Mouse (Mus musculus) lung, embryonic 14.5 days (tissue): ENCODE measurements at regions not wholly inside any gene's neighbourhood (a gene's known extent, or its start where the extent isn't known, plus 50 kb on each side); places are given as distances from the start of the nearest gene placed in this dataset.

Experiments used
- ATAC-seq: fragments of 200-750 bp; cut with Nextera tagmentation; 2 replicates; pipeline ENCODE4 v1.8.0; 2017; ENCODE audit warnings: mild to moderate bottlenecking, moderate TSS enrichment, moderate library complexity; ENCODE audit not compliant: insufficient read depth
- DNase-seq: peaks from one replicate; pipeline ENCODE4 v3.0.0-alpha.2; 2015
- H3K27ac ChIP-seq: fragments of 300-500 bp; sonication (generic); 2 replicates; pipeline ENCODE4 v1.5.1; 2014; ENCODE audit warnings: low read depth, mild to moderate bottlenecking, moderate library complexity
- H3K27me3 ChIP-seq: fragments of 300-500 bp; sonication (generic); 2 replicates; pipeline ENCODE4 v1.6.1; 2014; ENCODE audit warnings: low read length, control low read depth; ENCODE audit not compliant: insufficient read depth
- H3K36me3 ChIP-seq: fragments of 300-500 bp; sonication (generic); 2 replicates; pipeline ENCODE4 v1.6.1; 2014; ENCODE audit warnings: control low read depth; ENCODE audit not compliant: insufficient read depth
- H3K4me1 ChIP-seq: fragments of 300-500 bp; sonication (generic); 2 replicates; pipeline ENCODE4 v1.6.1; 2014; ENCODE audit warnings: antibody characterized with exemption, control low read depth; ENCODE audit not compliant: insufficient read depth
- H3K4me2 ChIP-seq: fragments of 300-500 bp; sonication (generic); 2 replicates; pipeline ENCODE4 v1.6.1; 2014; ENCODE audit warnings: mild to moderate bottlenecking
- H3K4me3 ChIP-seq: fragments of 300-500 bp; sonication (generic); 2 replicates; pipeline ENCODE4 v1.5.1; 2014; ENCODE audit warnings: low read depth, low read length
- H3K9ac ChIP-seq: fragments of 300-500 bp; sonication (generic); 2 replicates; pipeline ENCODE4 v1.6.1; 2014
- H3K9me3 ChIP-seq: fragments of 300-500 bp; sonication (generic); 2 replicates; pipeline ENCODE4 v1.6.1; 2016; ENCODE audit warnings: low read depth, low read length, control low read depth
- CTCF ChIP-seq: IDR thresholded peaks from 2 replicates; pipeline ENCODE4 v1.5.1; 2016; ENCODE audit warnings: antibody characterized with exemption, low read depth
- WGBS: fragments of 180-500 bp; shearing (Covaris S2); extraction: QIAGEN DNeasy Blood & Tissue Kit; methylation state at CpG from one replicate; pipeline ENCODE4 v1.1.7; 2014; 5-methylcytosine and 5-hydroxymethylcytosine counted together

- Histone ChIP-seq H3K4me1 (no peaks in the 10 kb centered on the region), H3K9ac (no peak overlapping the region), H3K9me3 (no peaks in the 10 kb centered on the region), H3K27ac (no peak overlapping the region), H3K36me3 (no peaks in the 10 kb centered on the region), H3K27me3 (no peaks in the 10 kb centered on the region), H3K4me2 (no peak overlapping the region), H3K4me3 (no peak overlapping the region)
- no peak; the same call in 1 of the 2 replicates for ATAC-seq
- no peak for TF ChIP-seq CTCF
- DNase-seq: peak; percentile 6
- 59% methylated on average over 9 of the region's 9 CpGs for WGBS
Measured at GRCm38 (mm10) chr11:24363418-24364364, 285.8 kb downstream of the Bcl11a start.

- ATAC-seq: peak; percentile 69
- no peak for TF ChIP-seq CTCF
- Histone ChIP-seq H3K9ac (no peak overlapping the region), H3K4me1 (peaks cover 5% of the 10 kb centered on the region), H3K9me3 (no peaks in the 10 kb centered on the region), H3K27ac (no peak overlapping the region), H3K4me3 (no peak overlapping the region), H3K27me3 (no peaks in the 10 kb centered on the region), H3K36me3 (no peaks in the 10 kb centered on the region), H3K4me2 (peak overlapping the region; percentile 20; the same call in 1 of the 2 replicates)
- peak; percentile 36 for DNase-seq
- 32% methylated on average over 15 of the region's 15 CpGs for WGBS
Measured at GRCm38 (mm10) chr11:24370198-24370860, 292.5 kb downstream of the Bcl11a start.

DNA sequence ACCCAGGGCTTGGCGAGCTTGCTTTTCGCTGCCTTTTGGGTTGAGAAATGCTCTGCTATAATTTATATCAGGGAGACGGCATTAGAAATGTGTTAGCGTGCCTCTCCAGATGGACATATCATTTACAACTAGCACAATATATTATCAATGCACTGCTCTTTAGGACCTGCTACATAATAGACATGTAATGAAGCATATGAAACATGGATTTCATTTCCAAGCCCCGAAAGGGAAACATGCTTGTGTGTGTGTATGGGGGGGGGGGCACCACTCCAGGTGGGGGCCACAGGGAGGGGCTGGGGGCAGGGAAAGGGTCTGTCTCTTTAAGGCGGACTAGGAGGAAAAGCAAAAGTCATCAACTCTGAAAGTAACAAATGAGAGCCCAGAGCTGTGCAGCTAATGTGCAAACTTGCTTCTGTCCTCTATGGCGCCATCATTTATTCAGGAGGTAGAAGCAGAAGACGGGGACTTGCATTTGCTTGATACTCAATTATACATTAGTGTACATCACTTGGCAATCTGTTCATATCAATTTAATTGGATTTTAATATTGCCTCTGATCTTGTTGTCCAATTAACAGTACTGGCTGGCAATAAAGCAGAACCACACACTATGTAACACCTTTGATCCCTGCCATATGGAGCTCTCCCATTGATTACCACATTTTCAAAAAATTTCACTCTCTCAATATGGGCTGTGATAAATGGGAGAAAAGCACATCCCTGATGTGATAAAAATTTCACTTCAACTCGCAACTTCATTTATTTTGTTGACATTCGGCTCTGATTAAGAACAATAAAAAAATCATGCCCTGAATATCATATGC is 293.2 kb downstream of the Bcl11a start:
- no peak overlapping the region for H3K4me3 ChIP-seq
- no peak overlapping the region for H3K27ac ChIP-seq
- DNase-seq (no peak), ATAC-seq (peak; percentile 25; the same call in 1 of the 2 replicates)
- H3K4me2 ChIP-seq: no peak overlapping the region
- no peaks in the 10 kb centered on the region for H3K27me3 ChIP-seq
- no peaks in the 10 kb centered on the region for H3K9me3 ChIP-seq
- peaks cover 5% of the 10 kb centered on the region for H3K4me1 ChIP-seq
- 69% methylated on average over 10 of the region's 10 CpGs for WGBS
- no peak overlapping the region for H3K9ac ChIP-seq
- H3K36me3 ChIP-seq: no peaks in the 10 kb centered on the region
- TF ChIP-seq CTCF: no peak

DNA sequence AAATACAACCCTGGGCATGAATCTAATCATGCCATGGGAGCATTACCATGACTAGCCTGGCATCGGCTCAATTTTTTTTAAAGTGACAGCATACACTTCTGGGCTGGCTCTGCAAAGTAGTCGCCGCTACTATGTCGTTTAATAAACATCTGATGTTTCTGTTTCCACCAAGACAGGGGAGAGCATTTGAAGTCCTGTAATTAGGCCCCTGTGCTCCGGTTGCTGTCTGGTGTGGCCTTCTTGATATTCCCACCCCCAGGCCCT is 293.8 kb downstream of the Bcl11a start:
- peak; percentile 45; the same call in 1 of the 2 replicates for ATAC-seq
- H3K36me3 ChIP-seq: no peaks in the 10 kb centered on the region
- TF ChIP-seq CTCF: no peak
- H3K4me3 ChIP-seq: no peak overlapping the region
- WGBS: 61% methylated on average over 5 of the region's 5 CpGs
- H3K9ac ChIP-seq: no peak overlapping the region
- no peaks in the 10 kb centered on the region for H3K9me3 ChIP-seq
- no peak overlapping the region for H3K27ac ChIP-seq
- no peaks in the 10 kb centered on the region for H3K27me3 ChIP-seq
- DNase-seq: peak; percentile 23
- no peak overlapping the region for H3K4me2 ChIP-seq
- H3K4me1 ChIP-seq: peaks cover 5% of the 10 kb centered on the region

DNA sequence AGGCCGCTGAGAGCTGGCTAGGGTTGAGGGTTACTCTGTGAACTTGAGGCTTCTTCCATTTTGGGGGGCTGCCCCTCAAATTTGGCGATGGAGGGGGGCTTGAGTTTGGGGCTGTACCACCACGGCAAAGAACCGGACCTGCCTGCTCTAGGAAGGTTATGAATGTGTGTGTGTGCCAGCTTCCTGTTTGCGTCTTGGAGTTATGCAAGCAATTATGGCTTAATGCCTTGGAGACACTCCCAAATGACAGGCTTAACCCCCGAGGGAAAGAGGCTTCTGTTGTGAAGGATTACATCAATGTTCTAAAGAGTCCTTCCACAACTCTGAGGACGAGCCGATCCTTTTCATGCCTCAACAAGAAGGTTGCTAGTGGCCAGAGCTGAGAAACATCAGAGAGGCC is 294.1 kb downstream of the Bcl11a start:
- peak; percentile 48 for DNase-seq
- TF ChIP-seq CTCF: no peak

GRCm38 (mm10) chr11:24372616-24373015 is 294.8 kb downstream of the Bcl11a start:
- Histone ChIP-seq H3K9ac (no peak overlapping the region), H3K27ac (no peak overlapping the region), H3K4me2 (no peak overlapping the region), H3K36me3 (no peaks in the 10 kb centered on the region), H3K4me3 (no peak overlapping the region), H3K4me1 (peaks cover 5% of the 10 kb centered on the region), H3K27me3 (no peaks in the 10 kb centered on the region), H3K9me3 (no peaks in the 10 kb centered on the region)
- no peak for DNase-seq
- 56% methylated on average over 5 of the region's 5 CpGs for WGBS
- ATAC-seq: no peak
- TF ChIP-seq CTCF: no peak

More for the DNA sequence above, 294.1 kb downstream of the Bcl11a start:
- WGBS: 41% methylated on average over 8 of the region's 8 CpGs
- H3K9ac ChIP-seq: no peak overlapping the region
- peak; percentile 50; the same call in 1 of the 2 replicates for ATAC-seq
- H3K36me3 ChIP-seq: no peaks in the 10 kb centered on the region
- no peaks in the 10 kb centered on the region for H3K9me3 ChIP-seq
- no peak overlapping the region for H3K4me2 ChIP-seq
- H3K27me3 ChIP-seq: no peaks in the 10 kb centered on the region
- H3K4me3 ChIP-seq: no peak overlapping the region
- H3K4me1 ChIP-seq: peaks cover 5% of the 10 kb centered on the region
- no peak overlapping the region for H3K27ac ChIP-seq
